Mouse (Mus musculus) E14TG2a.4 (cell line): Measurements from ENCODE around the gene Syvn1.

Experiments used
- CTCF ChIP-seq: conservative IDR thresholded peaks from 2 replicates; pipeline ENCODE4 v1.5.1; 2014; ENCODE audit warnings: low read length
- NANOG ChIP-seq: IDR thresholded peaks from 2 replicates; pipeline ENCODE4 v1.6.1; 2014; ENCODE audit warnings: borderline replicate concordance, low read length, mixed read lengths
- POU5F1 ChIP-seq: IDR thresholded peaks from 2 replicates; pipeline ENCODE4 v1.6.1; 2014; ENCODE audit warnings: low read length, borderline replicate concordance

DNA sequence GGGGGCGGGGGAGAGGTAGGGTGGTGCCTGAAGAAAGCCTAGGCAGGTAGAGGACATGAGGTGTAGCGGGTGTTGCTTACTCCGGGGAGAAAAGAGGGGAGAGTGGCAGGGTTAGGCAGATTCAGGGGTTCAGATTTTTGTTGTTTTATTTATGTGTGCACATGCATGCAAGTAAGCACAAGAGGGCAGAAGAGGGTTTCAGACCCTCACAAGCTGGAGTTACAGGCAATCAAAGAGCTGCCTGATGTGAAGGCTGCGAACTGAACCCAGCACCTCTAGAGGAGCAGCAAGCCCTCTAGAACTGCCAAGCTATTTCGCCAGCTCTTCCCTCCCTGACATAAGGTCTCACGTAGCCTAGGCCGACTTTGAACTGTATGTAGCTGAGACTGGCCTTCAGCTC lies 29.8 kb upstream of the Syvn1 start:
- no peak for TF ChIP-seq CTCF
- no peak for TF ChIP-seq POU5F1
- TF ChIP-seq NANOG, result no peak
